Mouse (Mus musculus) myocyte (in vitro differentiated cells): ENCODE results near the gene Gpx7.

Experiments
- CEBPB ChIP-seq: IDR thresholded peaks from 2 replicates; pipeline ENCODE4 v1.6.1; 2011; ENCODE audit warnings: mild to moderate bottlenecking, moderate library complexity; ENCODE audit not compliant: poor library complexity, insufficient read depth, severe bottlenecking
- POLR2A ChIP-seq: IDR thresholded peaks from one replicate; pipeline ENCODE4 v1.6.1; 2011; ENCODE audit warnings: low read depth, mild to moderate bottlenecking, control low read depth, moderate library complexity; ENCODE audit not compliant: insufficient read length
- POLR2AphosphoS2 ChIP-seq: IDR thresholded peaks from one replicate; pipeline ENCODE4 v1.6.1; 2011; ENCODE audit warnings: low read depth, control low read depth; ENCODE audit not compliant: insufficient read length

DNA sequence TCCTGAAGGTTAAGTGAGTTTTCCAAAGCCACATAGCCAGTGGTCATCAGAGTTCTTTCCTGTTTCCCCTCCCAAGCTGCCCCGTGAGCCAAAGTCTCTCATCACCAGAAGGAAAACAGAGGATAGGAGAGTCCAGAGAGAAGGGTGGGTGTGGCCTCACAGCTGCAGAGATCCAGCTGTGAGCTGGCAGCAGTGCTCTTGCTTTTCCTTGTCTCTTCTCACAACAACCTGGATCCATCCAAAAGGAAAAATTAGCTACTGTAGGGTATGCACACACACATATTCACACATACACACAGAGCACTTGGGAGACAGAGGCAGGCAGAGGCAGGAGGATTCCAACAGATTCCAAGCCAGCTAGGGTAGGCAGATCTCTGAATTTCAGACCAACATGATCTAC lies 20.7 kb downstream of the Gpx7 start:
- TF ChIP-seq POLR2AphosphoS2 = no peak
- no peak for TF ChIP-seq POLR2A
- no peak for TF ChIP-seq CEBPB
